Mouse (Mus musculus) frontal cortex, adult 2 months (tissue): ENCODE measurements around the gene Lrrc1. TPM values are rescaled to one million over a fixed set of nuclear protein-coding genes. Genes with fewer than 3 reads are reported as not detected.

ENCODE experiments used
- DNase-seq, 2 experiments: peaks; one replicate each; pipeline ENCODE4 v3.0.0; 2022; ENCODE audit warnings: low spot score in 1 of 2; ENCODE audit errors: extremely low spot score in 1 of 2
- polyA plus RNA-seq: library from polyadenylated mRNA; depleted of rRNA; stranded (reverse); fragments of >200 nt; gene quantifications from 2 replicates; pipeline ENCODE4 v1.2.3, GENCODE M21; 2012

The Lrrc1 gene
- polyA plus RNA-seq, 1 experiment = 20.6 TPM

- DNase-seq = no peak
These were observed 115.2 kb downstream of the Lrrc1 start for GRCm38 (mm10) chr9:77429230-77430015.

GRCm38 (mm10) chr9:77428748-77429140, 115.9 kb downstream of the Lrrc1 start:
- no peak for DNase-seq

DNA sequence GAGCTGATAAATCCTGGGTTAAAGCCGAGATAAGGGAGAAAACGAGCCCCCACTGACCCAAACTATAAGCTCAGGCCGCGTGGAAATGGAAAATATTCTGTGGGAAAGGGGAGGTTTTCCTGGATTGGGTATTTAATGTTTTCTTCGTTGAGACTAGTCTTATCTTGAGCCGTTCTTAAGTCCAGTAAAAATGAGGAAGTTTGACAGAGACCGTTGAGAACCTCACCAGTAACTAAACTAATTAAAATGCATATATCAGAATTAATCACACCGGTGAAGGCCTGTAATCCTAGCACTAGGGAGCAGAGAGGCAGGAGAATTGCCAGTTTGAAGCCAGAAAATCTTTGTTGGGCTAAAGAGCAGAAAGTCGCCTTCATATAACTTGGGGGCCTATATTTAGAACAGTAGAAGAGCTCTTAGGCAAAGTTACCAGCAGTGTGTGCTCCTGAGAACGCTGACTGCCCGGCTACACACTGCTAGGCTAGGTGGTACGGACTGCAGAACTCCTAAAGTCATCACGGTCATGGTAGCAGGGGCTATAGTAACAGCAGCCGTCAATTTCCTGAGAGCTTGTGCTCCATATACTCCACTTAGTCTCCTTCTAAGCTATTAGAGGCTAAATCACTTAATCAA, 116.4 kb downstream of the Lrrc1 start:
- DNase-seq = no peak

- no peak for DNase-seq
These were observed 117.2 kb downstream of the Lrrc1 start for GRCm38 (mm10) chr9:77427292-77428114.

- DNase-seq = no peak
These were observed 118.6 kb downstream of the Lrrc1 start for GRCm38 (mm10) chr9:77426110-77426509.

DNA sequence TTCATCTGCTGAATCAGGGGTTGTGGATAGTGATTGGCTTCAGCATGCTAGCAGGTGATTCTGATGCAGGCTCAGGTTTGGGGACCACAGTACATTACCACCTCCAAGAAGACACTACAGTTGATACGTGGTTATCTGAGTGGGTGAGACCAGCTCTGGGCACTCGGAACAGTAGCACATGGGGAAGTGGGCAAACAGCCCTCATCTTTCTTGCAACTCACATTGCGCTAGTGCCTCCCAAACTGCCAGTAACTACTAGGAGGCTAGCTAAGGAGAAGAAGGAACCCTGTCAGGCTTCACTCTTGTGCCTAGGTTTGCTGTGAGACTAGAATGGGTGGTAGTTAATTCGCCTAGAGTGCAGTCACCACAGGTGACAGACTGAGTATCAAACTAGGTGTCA, 119.1 kb downstream of the Lrrc1 start:
- DNase-seq = no peak

DNA sequence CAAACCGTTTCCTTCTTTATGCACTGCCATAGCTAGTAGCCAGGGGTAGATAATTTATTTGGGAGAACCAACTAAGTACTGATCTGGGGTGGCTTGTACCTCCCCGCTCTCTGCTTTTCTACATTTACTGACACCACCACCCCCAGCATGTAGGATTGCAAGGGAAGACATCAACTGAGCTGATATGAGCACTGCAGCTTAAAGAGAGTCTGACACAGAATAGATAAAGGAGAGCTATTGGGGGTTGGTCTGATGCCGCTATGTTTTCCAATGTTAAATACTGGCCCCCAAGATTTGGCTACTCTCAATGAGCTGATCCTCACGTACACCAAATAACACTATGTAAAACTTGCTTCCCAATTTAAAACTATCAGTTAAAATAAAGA, 124.5 kb downstream of the Lrrc1 start:
- DNase-seq = no peak

DNA sequence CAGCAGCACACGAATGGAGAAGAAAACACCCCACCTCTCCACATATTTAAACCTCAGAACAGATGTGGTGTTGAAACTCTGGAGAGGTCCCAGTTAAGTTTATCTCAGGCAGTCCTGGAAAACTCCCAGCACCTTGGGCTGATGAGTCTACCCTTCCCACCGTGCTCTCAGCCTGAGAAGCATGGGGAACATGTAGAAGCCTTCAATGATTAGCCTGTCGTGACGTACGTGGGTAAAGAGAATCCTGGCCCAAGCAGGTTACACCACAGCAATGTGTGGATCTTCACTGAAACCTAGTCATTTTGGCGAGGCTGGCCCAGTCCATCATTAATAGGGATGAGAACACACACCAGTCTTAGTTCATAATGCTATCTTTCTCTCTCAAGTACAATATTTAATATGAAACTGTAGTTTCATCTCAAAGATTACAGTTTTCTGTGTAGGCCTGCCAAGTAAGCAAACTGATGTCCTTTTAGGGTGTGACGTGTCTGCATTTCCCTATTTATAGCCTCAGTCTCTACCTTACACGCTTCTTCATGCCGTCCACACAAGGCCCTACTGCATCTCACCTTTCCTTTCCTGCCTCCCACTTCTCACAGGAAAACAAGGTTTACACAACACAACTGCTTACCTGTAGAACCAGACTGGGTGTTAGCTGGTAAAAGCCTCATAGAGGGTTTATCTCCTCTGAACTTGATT, 125.0 kb downstream of the Lrrc1 start:
- DNase-seq = no peak

DNA sequence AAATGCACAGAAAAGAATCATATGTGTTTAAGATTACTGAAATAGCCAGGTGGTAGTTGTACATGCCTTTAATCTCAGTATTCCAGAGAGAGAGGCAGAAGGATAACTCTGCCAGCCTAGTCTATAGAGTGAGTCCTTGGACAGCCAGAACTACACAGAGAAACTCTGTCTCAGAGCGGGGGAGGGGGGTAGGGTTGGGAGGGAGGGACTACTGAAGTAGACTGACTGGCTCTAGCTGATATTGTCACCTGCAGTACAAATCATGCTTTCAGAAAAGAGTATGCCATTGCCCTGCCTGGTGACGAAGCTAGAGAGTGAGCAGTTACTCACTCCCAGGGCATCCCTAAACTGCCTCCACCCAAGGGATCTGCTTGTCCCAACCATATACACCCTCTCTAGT, 125.9 kb downstream of the Lrrc1 start:
- DNase-seq = no peak

- DNase-seq = no peak
These were observed 128.2 kb downstream of the Lrrc1 start for GRCm38 (mm10) chr9:77416486-77416885.

DNA sequence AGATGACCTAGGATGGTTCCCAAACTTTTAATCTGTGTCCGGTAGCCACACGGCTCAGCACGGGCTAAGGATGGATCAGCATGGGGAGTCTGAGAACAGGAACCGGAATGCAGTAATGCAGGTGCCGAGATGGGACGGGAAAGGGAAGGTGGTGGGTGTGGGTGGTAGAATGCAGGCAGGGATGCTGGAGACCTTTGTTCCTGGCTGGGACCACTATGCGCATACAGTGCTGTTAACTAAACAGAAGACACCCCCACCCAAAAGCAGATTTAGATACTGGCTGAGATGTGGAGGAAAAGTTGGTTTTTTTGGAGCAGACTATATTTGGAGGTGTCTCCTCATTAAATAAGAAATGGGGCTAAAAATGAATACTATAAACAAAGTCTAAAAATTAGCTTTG, 128.7 kb downstream of the Lrrc1 start:
- no peak for DNase-seq

DNA sequence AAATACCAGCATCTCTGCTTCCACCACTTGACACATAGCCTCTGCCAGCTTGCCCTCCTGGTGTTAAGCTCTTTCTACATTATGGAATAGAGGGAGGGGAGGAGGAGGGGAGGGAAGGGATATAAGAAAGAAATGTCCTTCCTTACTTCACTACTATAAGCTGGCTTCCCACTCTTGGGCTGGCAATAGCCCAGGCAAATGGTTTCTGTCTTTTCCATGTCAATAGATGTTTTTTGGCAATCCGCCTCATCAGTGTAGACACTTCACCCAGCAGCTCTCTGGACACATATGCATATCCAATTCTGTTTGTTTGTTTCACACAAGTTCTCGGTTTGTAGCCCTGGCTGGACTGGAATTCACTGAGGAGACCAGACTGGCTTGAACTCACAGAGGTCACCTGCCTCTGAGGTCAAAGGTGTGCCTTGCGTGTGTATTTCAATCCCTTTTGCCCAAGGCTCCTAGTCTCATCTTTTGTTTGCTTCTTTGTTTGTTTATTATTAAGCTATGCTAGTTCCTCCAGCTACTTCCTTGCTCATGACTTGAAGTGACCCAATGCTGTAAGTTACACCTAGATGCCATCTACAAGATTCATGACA, 132.7 kb downstream of the Lrrc1 start:
- DNase-seq = no peak

GRCm38 (mm10) chr9:77410968-77411367, 133.7 kb downstream of the Lrrc1 start:
- no peak for DNase-seq

- DNase-seq = no peak
These were observed 134.1 kb downstream of the Lrrc1 start for GRCm38 (mm10) chr9:77410524-77410923.

GRCm38 (mm10) chr9:77408053-77408603, 136.5 kb downstream of the Lrrc1 start:
- no peak for DNase-seq

DNA sequence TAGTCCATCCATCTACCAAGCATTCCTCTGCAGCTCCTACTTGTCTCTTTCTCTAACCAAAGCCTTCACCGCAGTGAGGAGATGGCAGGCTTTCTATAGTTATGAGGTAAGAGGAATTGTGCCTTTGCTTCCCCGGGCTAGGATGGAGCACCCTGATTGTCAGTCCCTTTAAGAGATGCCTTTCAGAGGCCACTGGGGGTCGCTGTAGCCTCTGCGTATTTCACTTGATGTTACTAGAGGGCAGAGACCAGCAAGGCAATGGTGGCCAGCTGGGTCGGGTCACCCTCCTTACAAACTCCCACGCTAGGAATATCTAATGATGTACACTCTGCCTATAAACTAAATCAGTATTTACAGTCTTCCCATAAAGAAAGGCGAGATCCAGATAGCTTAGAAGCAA, 137.8 kb downstream of the Lrrc1 start:
- no peak for DNase-seq

GRCm38 (mm10) chr9:77404458-77404857, 140.2 kb downstream of the Lrrc1 start:
- DNase-seq = no peak

GRCm38 (mm10) chr9:77403961-77404360, 140.7 kb downstream of the Lrrc1 start:
- no peak for DNase-seq

GRCm38 (mm10) chr9:77402971-77403370, 141.7 kb downstream of the Lrrc1 start:
- no peak for DNase-seq

GRCm38 (mm10) chr9:77399801-77400200, 144.9 kb downstream of the Lrrc1 start:
- DNase-seq = no peak
